Mouse (Mus musculus): ENCODE measurements around the gene Agt. TPM values are rescaled to one million over a fixed set of nuclear protein-coding genes. Genes with fewer than 3 reads are reported as not detected.

Gene Agt
- polyA plus RNA-seq, 1 experiment from 2014 or later: 44.5 TPM

- ATAC-seq (ENCODE audit: low FRiP score, low TSS enrichment) (peak; percentile 42; the same call in 1 of the 2 replicates), DNase-seq (ENCODE audit: low spot score) (peak; percentile 93)
- WGBS: 57% methylated on average over 15 of the region's 15 CpGs
- no peaks in the 10 kb centered on the region for H3K27me3 ChIP-seq (ENCODE audit: control insufficient read depth, insufficient read depth, low read length)
- no peaks in the 10 kb centered on the region for H3K9me3 ChIP-seq (ENCODE audit: control insufficient read depth, low read length)
- no peak overlapping the region for H3K4me3 ChIP-seq (ENCODE audit: low read depth, low read length)
- no peak overlapping the region for H3K9ac ChIP-seq (ENCODE audit: low read length)
- no peaks in the 10 kb centered on the region for H3K36me3 ChIP-seq (ENCODE audit: control insufficient read depth, insufficient read depth, low read length)
- peak overlapping the region; percentile 70 for H3K27ac ChIP-seq (replicated peaks)
- H3K4me2 ChIP-seq (replicated peaks; ENCODE audit: low read depth): no peak overlapping the region
- H3K4me1 ChIP-seq (replicated peaks; ENCODE audit: control insufficient read depth, insufficient read depth): no peaks in the 10 kb centered on the region
- TF ChIP-seq CTCF (IDR thresholded peaks at IDR 0.05; ENCODE audit: low read depth) (peak; percentile 93), EP300 (optimal IDR thresholded peaks at IDR 0.05) (no peak)
Observed at GRCm38 (mm10) chr8:124573552-124574340, 4.2 kb upstream of the Agt start.

GRCm38 (mm10) chr8:124572430-124572775 is 2.9 kb upstream of the Agt start:
- DNase-seq (ENCODE audit: low spot score): no peak
- H3K36me3 ChIP-seq (ENCODE audit: control insufficient read depth, insufficient read depth, low read length): no peaks in the 10 kb centered on the region
- no peak overlapping the region for H3K9ac ChIP-seq (ENCODE audit: low read length)
- ATAC-seq (ENCODE audit: low FRiP score, low TSS enrichment): no peak
- H3K27me3 ChIP-seq (ENCODE audit: control insufficient read depth, insufficient read depth, low read length): no peaks in the 10 kb centered on the region
- no peak overlapping the region for H3K4me2 ChIP-seq (replicated peaks; ENCODE audit: low read depth)
- no peaks in the 10 kb centered on the region for H3K4me1 ChIP-seq (replicated peaks; ENCODE audit: control insufficient read depth, insufficient read depth)
- no peak overlapping the region for H3K4me3 ChIP-seq (ENCODE audit: low read depth, low read length)
- H3K9me3 ChIP-seq (ENCODE audit: control insufficient read depth, low read length): no peaks in the 10 kb centered on the region
- H3K27ac ChIP-seq (replicated peaks): no peak overlapping the region
- no peak for TF ChIP-seq CTCF (IDR thresholded peaks at IDR 0.05; ENCODE audit: low read depth)
- TF ChIP-seq EP300 (optimal IDR thresholded peaks at IDR 0.05): no peak

- TF ChIP-seq EP300 (optimal IDR thresholded peaks at IDR 0.05) (no peak), CTCF (IDR thresholded peaks at IDR 0.05; ENCODE audit: low read depth) (no peak; the same call in 1 of the 2 replicates)
- WGBS: 47% methylated on average over 8 of the region's 8 CpGs
- DNase-seq (ENCODE audit: low spot score): peak; percentile 69
- no peak overlapping the region for H3K9ac ChIP-seq (ENCODE audit: low read length)
- no peaks in the 10 kb centered on the region for H3K27me3 ChIP-seq (ENCODE audit: control insufficient read depth, insufficient read depth, low read length)
- H3K9me3 ChIP-seq (ENCODE audit: control insufficient read depth, low read length): no peaks in the 10 kb centered on the region
- no peaks in the 10 kb centered on the region for H3K4me1 ChIP-seq (replicated peaks; ENCODE audit: control insufficient read depth, insufficient read depth)
- peak overlapping the region; percentile 85 for H3K27ac ChIP-seq (replicated peaks)
- no peak overlapping the region for H3K4me3 ChIP-seq (ENCODE audit: low read depth, low read length)
- no peaks in the 10 kb centered on the region for H3K36me3 ChIP-seq (ENCODE audit: control insufficient read depth, insufficient read depth, low read length)
- peak; percentile 41; the same call in 1 of the 2 replicates for ATAC-seq (ENCODE audit: low FRiP score, low TSS enrichment)
- no peak overlapping the region for H3K4me2 ChIP-seq (replicated peaks; ENCODE audit: low read depth)
Observed at GRCm38 (mm10) chr8:124571732-124572429, 2.4 kb upstream of the Agt start.

GRCm38 (mm10) chr8:124569100-124569499 is 406 bp downstream of the Agt start:
- Histone ChIP-seq H3K27ac (replicated peaks) (peak overlapping the region; percentile 73), H3K4me3 (ENCODE audit: low read depth, low read length) (peak overlapping the region; percentile 19), H3K4me2 (replicated peaks; ENCODE audit: low read depth) (peak overlapping the region; percentile 26), H3K4me1 (replicated peaks; ENCODE audit: control insufficient read depth, insufficient read depth) (no peaks in the 10 kb centered on the region), H3K9me3 (ENCODE audit: control insufficient read depth, low read length) (no peaks in the 10 kb centered on the region), H3K36me3 (ENCODE audit: control insufficient read depth, insufficient read depth, low read length) (no peaks in the 10 kb centered on the region), H3K9ac (ENCODE audit: low read length) (peak overlapping the region; percentile 48), H3K27me3 (ENCODE audit: control insufficient read depth, insufficient read depth, low read length) (no peaks in the 10 kb centered on the region)
- no peak for DNase-seq (ENCODE audit: low spot score)
- 60% methylated on average over 2 of the region's 2 CpGs for WGBS
- TF ChIP-seq EP300 (optimal IDR thresholded peaks at IDR 0.05) (no peak), CTCF (IDR thresholded peaks at IDR 0.05; ENCODE audit: low read depth) (no peak)
- no peak for ATAC-seq (ENCODE audit: low FRiP score, low TSS enrichment)

- no peaks in the 10 kb centered on the region for H3K9me3 ChIP-seq (ENCODE audit: control insufficient read depth, low read length)
- H3K4me2 ChIP-seq (replicated peaks; ENCODE audit: low read depth): peak overlapping the region; percentile 12; the same call in 1 of the 2 replicates
- no peak overlapping the region for H3K9ac ChIP-seq (ENCODE audit: low read length)
- no peak for DNase-seq (ENCODE audit: low spot score)
- no peak for ATAC-seq (ENCODE audit: low FRiP score, low TSS enrichment)
- no peaks in the 10 kb centered on the region for H3K27me3 ChIP-seq (ENCODE audit: control insufficient read depth, insufficient read depth, low read length)
- no peaks in the 10 kb centered on the region for H3K36me3 ChIP-seq (ENCODE audit: control insufficient read depth, insufficient read depth, low read length)
- 76% methylated on average over 3 of the region's 3 CpGs for WGBS
- TF ChIP-seq EP300 (optimal IDR thresholded peaks at IDR 0.05) (no peak), CTCF (IDR thresholded peaks at IDR 0.05; ENCODE audit: low read depth) (no peak)
- H3K4me3 ChIP-seq (ENCODE audit: low read depth, low read length): no peak overlapping the region
- H3K27ac ChIP-seq (replicated peaks): no peak overlapping the region
- no peaks in the 10 kb centered on the region for H3K4me1 ChIP-seq (replicated peaks; ENCODE audit: control insufficient read depth, insufficient read depth)
Observed at GRCm38 (mm10) chr8:124567584-124567983, 1.9 kb downstream of the Agt start.

- ATAC-seq (ENCODE audit: low FRiP score, low TSS enrichment): no peak
- no peaks in the 10 kb centered on the region for H3K4me1 ChIP-seq (replicated peaks; ENCODE audit: control insufficient read depth, insufficient read depth)
- TF ChIP-seq CTCF (IDR thresholded peaks at IDR 0.05; ENCODE audit: low read depth) (no peak), EP300 (optimal IDR thresholded peaks at IDR 0.05) (no peak)
- 78% methylated on average over 6 of the region's 6 CpGs for WGBS
- H3K27me3 ChIP-seq (ENCODE audit: control insufficient read depth, insufficient read depth, low read length): no peaks in the 10 kb centered on the region
- H3K4me3 ChIP-seq (ENCODE audit: low read depth, low read length): no peak overlapping the region
- DNase-seq (ENCODE audit: low spot score): no peak
- H3K9me3 ChIP-seq (ENCODE audit: control insufficient read depth, low read length): no peaks in the 10 kb centered on the region
- H3K9ac ChIP-seq (ENCODE audit: low read length): no peak overlapping the region
- H3K27ac ChIP-seq (replicated peaks): no peak overlapping the region
- H3K4me2 ChIP-seq (replicated peaks; ENCODE audit: low read depth): no peak overlapping the region
- H3K36me3 ChIP-seq (ENCODE audit: control insufficient read depth, insufficient read depth, low read length): no peaks in the 10 kb centered on the region
Observed at GRCm38 (mm10) chr8:124567126-124567525, 2.4 kb downstream of the Agt start.

All from stomach, postnatal 0 days (tissue).